Mouse (Mus musculus): ENCODE measurements around the gene Foxk1. TPM values are rescaled to one million over a fixed set of nuclear protein-coding genes. Genes with fewer than 3 reads are reported as not detected.

Foxk1 gene
- polyA plus RNA-seq, 1 experiment from 2014 or later, result 3.1 TPM

DNA sequence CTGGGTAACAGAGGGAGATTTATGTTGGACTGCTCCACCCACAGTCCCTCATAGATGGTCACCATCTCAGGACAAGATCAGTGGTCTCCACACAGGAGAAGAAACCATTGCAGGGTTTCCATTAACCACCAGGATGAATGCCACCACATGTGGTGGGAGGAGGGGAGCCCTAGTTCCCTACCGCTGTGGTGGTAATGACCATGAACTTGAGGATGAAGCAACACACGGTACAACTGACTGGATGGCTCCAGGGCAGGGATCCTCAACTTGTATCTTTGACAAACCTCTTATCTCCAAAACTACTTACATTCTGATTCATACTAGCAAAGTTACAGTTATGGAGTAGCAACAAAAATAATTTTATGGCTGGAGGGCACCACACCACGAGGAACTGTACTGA, 92.0 kb downstream of the Foxk1 start:
- no peak for ATAC-seq (ENCODE audit: low read depth)
- Histone ChIP-seq H3K27ac (ENCODE audit: low read length) (no peak overlapping the region), H3K9me3 (ENCODE audit: control insufficient read depth, low read length) (no peaks in the 10 kb centered on the region), H3K4me2 (ENCODE audit: low read depth, low read length) (no peak overlapping the region), H3K9ac (ENCODE audit: low read length) (no peak overlapping the region), H3K27me3 (ENCODE audit: control insufficient read depth, insufficient read depth, low read depth, low read length) (no peaks in the 10 kb centered on the region), H3K36me3 (ENCODE audit: control insufficient read depth, insufficient read depth, low read length) (no peaks in the 10 kb centered on the region), H3K4me1 (replicated peaks; ENCODE audit: control insufficient read depth, insufficient read depth, low read length) (peaks cover 2% of the 10 kb centered on the region; the same call in 1 of the 2 replicates), H3K4me3 (ENCODE audit: low read length) (no peak overlapping the region)
- WGBS, result 82% methylated on average over 3 of the region's 3 CpGs

GRCm38 (mm10) chr5:142495321-142496096, 94.2 kb downstream of the Foxk1 start:
- WGBS, result 43% methylated on average over 14 of the region's 14 CpGs
- no peak overlapping the region for H3K9ac ChIP-seq (ENCODE audit: low read length)
- no peaks in the 10 kb centered on the region for H3K9me3 ChIP-seq (ENCODE audit: control insufficient read depth, low read length)
- no peak overlapping the region for H3K27ac ChIP-seq (ENCODE audit: low read length)
- no peak overlapping the region for H3K4me2 ChIP-seq (ENCODE audit: low read depth, low read length)
- H3K4me1 ChIP-seq (replicated peaks; ENCODE audit: control insufficient read depth, insufficient read depth, low read length), result peaks cover 2% of the 10 kb centered on the region; the same call in 1 of the 2 replicates
- H3K27me3 ChIP-seq (ENCODE audit: control insufficient read depth, insufficient read depth, low read depth, low read length), result no peaks in the 10 kb centered on the region
- H3K4me3 ChIP-seq (ENCODE audit: low read length), result no peak overlapping the region
- no peaks in the 10 kb centered on the region for H3K36me3 ChIP-seq (ENCODE audit: control insufficient read depth, insufficient read depth, low read length)
- no peak for ATAC-seq (ENCODE audit: low read depth)

- 43% methylated on average over 3 of the region's 3 CpGs for WGBS
- Histone ChIP-seq H3K36me3 (ENCODE audit: control insufficient read depth, insufficient read depth, low read length) (no peaks in the 10 kb centered on the region), H3K27ac (ENCODE audit: low read length) (no peak overlapping the region), H3K4me3 (ENCODE audit: low read length) (no peak overlapping the region), H3K27me3 (ENCODE audit: control insufficient read depth, insufficient read depth, low read depth, low read length) (no peaks in the 10 kb centered on the region), H3K4me1 (replicated peaks; ENCODE audit: control insufficient read depth, insufficient read depth, low read length) (peaks cover 2% of the 10 kb centered on the region; the same call in 1 of the 2 replicates), H3K4me2 (ENCODE audit: low read depth, low read length) (no peak overlapping the region), H3K9ac (ENCODE audit: low read length) (no peak overlapping the region), H3K9me3 (ENCODE audit: control insufficient read depth, low read length) (no peaks in the 10 kb centered on the region)
- no peak for ATAC-seq (ENCODE audit: low read depth)
Measured at GRCm38 (mm10) chr5:142498964-142499363, 97.7 kb downstream of the Foxk1 start.

DNA sequence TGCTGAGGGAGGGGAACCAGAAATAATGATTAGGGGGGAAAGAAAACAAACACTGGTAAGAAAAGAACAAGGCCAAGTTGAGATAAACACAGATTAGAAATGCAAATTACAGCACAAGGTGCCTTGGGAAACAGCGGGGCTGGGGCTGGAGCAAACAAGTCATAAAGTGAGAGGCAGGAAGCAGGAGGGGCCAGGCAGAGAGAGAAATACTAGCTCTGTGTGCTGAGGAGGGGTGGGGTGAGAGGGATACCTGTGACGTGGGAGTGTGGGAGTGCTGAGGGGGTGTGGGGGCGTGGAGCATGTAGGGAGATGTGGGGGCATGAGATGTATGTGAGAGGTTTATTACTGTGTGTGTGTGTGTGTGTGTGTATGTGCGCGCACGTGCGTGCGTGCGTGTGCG, 99.6 kb downstream of the Foxk1 start:
- no peak overlapping the region for H3K27ac ChIP-seq (ENCODE audit: low read length)
- no peaks in the 10 kb centered on the region for H3K27me3 ChIP-seq (ENCODE audit: control insufficient read depth, insufficient read depth, low read depth, low read length)
- H3K9me3 ChIP-seq (ENCODE audit: control insufficient read depth, low read length), result no peaks in the 10 kb centered on the region
- 69% methylated on average over 10 of the region's 10 CpGs for WGBS
- no peak overlapping the region for H3K4me2 ChIP-seq (ENCODE audit: low read depth, low read length)
- no peaks in the 10 kb centered on the region for H3K36me3 ChIP-seq (ENCODE audit: control insufficient read depth, insufficient read depth, low read length)
- no peak for ATAC-seq (ENCODE audit: low read depth)
- no peak overlapping the region for H3K9ac ChIP-seq (ENCODE audit: low read length)
- no peak overlapping the region for H3K4me3 ChIP-seq (ENCODE audit: low read length)
- H3K4me1 ChIP-seq (replicated peaks; ENCODE audit: control insufficient read depth, insufficient read depth, low read length), result no peaks in the 10 kb centered on the region

DNA sequence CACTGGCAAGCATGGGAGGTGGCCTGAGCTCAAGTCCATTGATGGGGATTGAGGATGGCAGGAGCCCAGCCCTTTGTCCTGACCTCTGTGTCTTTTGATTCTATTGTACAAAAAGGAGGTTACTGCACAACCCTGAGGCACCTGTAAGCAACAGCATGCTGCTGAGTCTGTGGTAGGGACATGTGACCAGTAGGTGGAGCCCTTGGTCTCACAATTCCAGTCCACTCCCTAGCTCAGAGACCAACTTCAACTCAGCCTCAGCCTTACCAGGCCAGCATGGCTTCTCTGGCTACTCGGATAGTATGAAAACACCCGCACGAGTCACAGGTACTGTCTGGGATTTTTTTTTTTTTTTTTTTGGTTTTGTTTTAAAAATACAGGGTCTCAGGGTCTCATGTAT, 101.1 kb downstream of the Foxk1 start:
- no peak overlapping the region for H3K4me2 ChIP-seq (ENCODE audit: low read depth, low read length)
- H3K27ac ChIP-seq (ENCODE audit: low read length), result no peak overlapping the region
- peak; percentile 90 for ATAC-seq (ENCODE audit: low read depth)
- H3K4me1 ChIP-seq (replicated peaks; ENCODE audit: control insufficient read depth, insufficient read depth, low read length), result no peaks in the 10 kb centered on the region
- H3K27me3 ChIP-seq (ENCODE audit: control insufficient read depth, insufficient read depth, low read depth, low read length), result no peaks in the 10 kb centered on the region
- H3K36me3 ChIP-seq (ENCODE audit: control insufficient read depth, insufficient read depth, low read length), result no peaks in the 10 kb centered on the region
- H3K4me3 ChIP-seq (ENCODE audit: low read length), result no peak overlapping the region
- no peaks in the 10 kb centered on the region for H3K9me3 ChIP-seq (ENCODE audit: control insufficient read depth, low read length)
- no peak overlapping the region for H3K9ac ChIP-seq (ENCODE audit: low read length)
- 0% methylated on average over 3 of the region's 3 CpGs for WGBS

- Histone ChIP-seq H3K9ac (ENCODE audit: low read length) (no peak overlapping the region), H3K36me3 (ENCODE audit: control insufficient read depth, insufficient read depth, low read length) (no peaks in the 10 kb centered on the region), H3K9me3 (ENCODE audit: control insufficient read depth, low read length) (no peaks in the 10 kb centered on the region), H3K4me1 (replicated peaks; ENCODE audit: control insufficient read depth, insufficient read depth, low read length) (peaks cover 3% of the 10 kb centered on the region; the same call in 1 of the 2 replicates), H3K4me2 (ENCODE audit: low read depth, low read length) (no peak overlapping the region), H3K4me3 (ENCODE audit: low read length) (no peak overlapping the region), H3K27me3 (ENCODE audit: control insufficient read depth, insufficient read depth, low read depth, low read length) (no peaks in the 10 kb centered on the region), H3K27ac (ENCODE audit: low read length) (no peak overlapping the region)
- 69% methylated on average over 3 of the region's 3 CpGs for WGBS
- ATAC-seq (ENCODE audit: low read depth), result no peak
Measured at GRCm38 (mm10) chr5:142504175-142504574, 102.9 kb downstream of the Foxk1 start.

DNA sequence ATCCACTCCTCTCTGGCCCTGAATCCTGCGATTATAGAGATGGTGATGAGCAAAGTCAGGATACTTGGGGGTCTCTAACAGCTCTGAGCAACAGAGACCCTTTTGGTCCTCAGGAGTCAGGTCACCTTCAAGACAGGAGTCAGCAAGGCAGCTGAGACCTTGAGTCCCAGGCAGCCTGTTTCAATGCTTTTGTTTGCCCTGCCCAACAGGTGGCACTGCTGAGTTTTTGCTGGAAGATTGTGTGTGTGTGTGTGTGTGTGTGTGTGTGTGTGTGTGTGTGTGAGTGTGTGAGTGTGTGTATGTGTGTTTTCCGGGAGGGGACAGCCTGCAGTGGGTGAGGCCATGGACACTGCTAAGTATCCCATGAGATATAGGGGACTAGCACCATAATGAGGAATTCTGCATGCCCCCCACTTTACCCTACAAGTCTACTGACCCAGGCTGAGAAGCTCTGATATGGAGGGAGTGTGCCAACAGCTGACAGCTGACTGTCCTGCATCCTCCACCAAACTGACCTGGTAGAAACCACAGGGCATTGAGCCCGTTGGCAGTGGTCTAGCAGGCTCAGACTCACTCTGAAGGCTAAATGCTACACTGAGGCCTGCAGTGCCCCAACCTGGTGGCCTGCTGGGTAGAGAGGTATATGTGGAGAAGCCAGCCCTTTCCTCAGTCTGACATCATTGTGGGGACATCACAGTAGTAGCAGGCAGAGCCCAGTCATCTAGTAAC, 104.6 kb downstream of the Foxk1 start:
- Histone ChIP-seq H3K4me2 (ENCODE audit: low read depth, low read length) (no peak overlapping the region), H3K4me3 (ENCODE audit: low read length) (no peak overlapping the region), H3K9ac (ENCODE audit: low read length) (no peak overlapping the region), H3K27ac (ENCODE audit: low read length) (no peak overlapping the region), H3K27me3 (ENCODE audit: control insufficient read depth, insufficient read depth, low read depth, low read length) (no peaks in the 10 kb centered on the region), H3K4me1 (replicated peaks; ENCODE audit: control insufficient read depth, insufficient read depth, low read length) (peaks cover 11% of the 10 kb centered on the region), H3K36me3 (ENCODE audit: control insufficient read depth, insufficient read depth, low read length) (no peaks in the 10 kb centered on the region), H3K9me3 (ENCODE audit: control insufficient read depth, low read length) (no peaks in the 10 kb centered on the region)
- 64% methylated on average over 3 of the region's 3 CpGs for WGBS
- no peak for ATAC-seq (ENCODE audit: low read depth)

- Histone ChIP-seq H3K4me2 (ENCODE audit: low read depth, low read length) (no peak overlapping the region), H3K9ac (ENCODE audit: low read length) (peak overlapping the region; percentile 25; the same call in 1 of the 2 replicates), H3K9me3 (ENCODE audit: control insufficient read depth, low read length) (no peaks in the 10 kb centered on the region), H3K4me3 (ENCODE audit: low read length) (no peak overlapping the region), H3K4me1 (replicated peaks; ENCODE audit: control insufficient read depth, insufficient read depth, low read length) (peaks cover 11% of the 10 kb centered on the region), H3K36me3 (ENCODE audit: control insufficient read depth, insufficient read depth, low read length) (no peaks in the 10 kb centered on the region), H3K27ac (ENCODE audit: low read length) (no peak overlapping the region), H3K27me3 (ENCODE audit: control insufficient read depth, insufficient read depth, low read depth, low read length) (no peaks in the 10 kb centered on the region)
- 28% methylated on average over 15 of the region's 15 CpGs for WGBS
- ATAC-seq (ENCODE audit: low read depth), result peak; percentile 38; the same call in 1 of the 2 replicates
Measured at GRCm38 (mm10) chr5:142509141-142510060, 108.1 kb downstream of the Foxk1 start.

DNA sequence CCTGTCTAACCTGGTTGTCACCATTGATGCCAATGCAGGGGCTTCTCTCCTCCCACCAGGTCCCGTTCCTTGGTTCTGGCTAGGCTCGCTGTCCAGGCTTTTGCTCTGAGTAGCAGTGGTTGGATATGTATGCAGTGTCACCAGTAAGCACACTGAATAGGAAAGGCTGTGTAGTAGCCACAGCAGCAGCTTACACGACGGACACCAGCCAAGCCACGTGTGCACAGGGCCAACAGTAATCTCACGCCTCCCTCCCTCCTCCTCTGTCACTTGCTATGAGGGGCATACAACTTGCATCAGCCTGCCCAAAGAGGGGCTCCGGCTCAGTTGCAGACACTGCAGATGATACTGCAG, 108.7 kb downstream of the Foxk1 start:
- WGBS, result 46% methylated on average over 7 of the region's 7 CpGs
- no peaks in the 10 kb centered on the region for H3K27me3 ChIP-seq (ENCODE audit: control insufficient read depth, insufficient read depth, low read depth, low read length)
- peaks cover 11% of the 10 kb centered on the region for H3K4me1 ChIP-seq (replicated peaks; ENCODE audit: control insufficient read depth, insufficient read depth, low read length)
- H3K9me3 ChIP-seq (ENCODE audit: control insufficient read depth, low read length), result no peaks in the 10 kb centered on the region
- H3K9ac ChIP-seq (ENCODE audit: low read length), result no peak overlapping the region
- H3K4me3 ChIP-seq (ENCODE audit: low read length), result no peak overlapping the region
- H3K27ac ChIP-seq (ENCODE audit: low read length), result no peak overlapping the region
- ATAC-seq (ENCODE audit: low read depth), result no peak
- H3K36me3 ChIP-seq (ENCODE audit: control insufficient read depth, insufficient read depth, low read length), result no peaks in the 10 kb centered on the region
- no peak overlapping the region for H3K4me2 ChIP-seq (ENCODE audit: low read depth, low read length)
